Mouse (Mus musculus) kidney, adult 2 months (tissue): ENCODE data around the gene Cyp2u1. TPM values are rescaled to one million over a fixed set of nuclear protein-coding genes. Genes with fewer than 3 reads are reported as not detected.

ENCODE experiments used
- DNase-seq: peaks from one replicate; pipeline ENCODE4 v3.0.0; 2021
- H3K27ac ChIP-seq: fragments of 200-500 bp; 2 replicates; pipeline ENCODE4 v1.5.1; 2012; ENCODE audit warnings: low read depth, low read length, control low read depth, inconsistent platforms; ENCODE audit not compliant: insufficient read depth
- H3K27me3 ChIP-seq: fragments of 200-500 bp; replicated peaks from 2 replicates; pipeline ENCODE4 v1.6.1; 2012; ENCODE audit warnings: mild to moderate bottlenecking, moderate library complexity, low read length, inconsistent platforms; ENCODE audit not compliant: control insufficient read depth, insufficient read depth
- H3K36me3 ChIP-seq: fragments of 200-500 bp; 2 replicates; pipeline ENCODE4 v1.6.1; 2012; ENCODE audit warnings: mild to moderate bottlenecking, moderate library complexity, low read length, inconsistent platforms; ENCODE audit not compliant: control insufficient read depth, insufficient read depth
- H3K4me1 ChIP-seq: fragments of 200-500 bp; 2 replicates; pipeline ENCODE4 v1.6.1; 2011; ENCODE audit warnings: low read length; ENCODE audit not compliant: control insufficient read depth, insufficient read depth
- H3K4me3 ChIP-seq: fragments of 200-500 bp; 2 replicates; pipeline ENCODE4 v1.5.1; 2011; ENCODE audit warnings: mild to moderate bottlenecking, low read depth, low read length, control low read depth; ENCODE audit not compliant: insufficient read depth
- CTCF ChIP-seq: fragments of 200-500 bp; conservative IDR thresholded peaks from 2 replicates; pipeline ENCODE4 v1.5.1; 2011; ENCODE audit warnings: low read depth, mild to moderate bottlenecking, control low read depth, low read length, moderate library complexity, mixed read lengths; ENCODE audit not compliant: insufficient read depth, insufficient read length
- POLR2A ChIP-seq: fragments of 200-500 bp; IDR thresholded peaks from one replicate; pipeline ENCODE4 v1.6.1; 2011; ENCODE audit warnings: low read depth, low read length, control low read depth
- WGBS: fragments of 180-500 bp; shearing (Covaris S2); methylation state at CpG from one replicate; pipeline ENCODE4 v1.1.7; 2018; 5-methylcytosine and 5-hydroxymethylcytosine counted together
- polyA plus RNA-seq: library from polyadenylated mRNA; depleted of rRNA; stranded (reverse); fragments of >200 nt; gene quantifications from 2 replicates; pipeline ENCODE4 v1.2.3, GENCODE M21; 2012

The Cyp2u1 gene
- polyA plus RNA-seq, 1 experiment = 7.8 TPM

DNA sequence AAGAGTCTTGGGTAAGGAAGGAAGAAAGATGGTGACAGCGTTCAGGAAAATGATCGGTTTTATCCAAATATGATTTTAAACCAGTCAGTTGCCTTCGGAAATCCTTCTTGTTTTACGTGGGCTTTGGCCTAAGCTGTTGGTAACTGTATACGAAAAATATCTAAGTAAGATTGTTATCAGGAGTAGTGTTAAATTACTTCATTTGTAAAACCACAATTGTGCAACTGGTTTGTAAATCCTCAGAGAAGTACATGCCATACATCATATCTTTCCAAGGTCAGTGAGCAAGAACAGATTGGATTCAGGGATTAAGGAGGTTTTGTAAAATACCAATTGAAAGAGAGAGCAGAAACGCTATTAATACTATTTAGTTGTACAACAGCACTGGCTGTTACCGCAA is 3.2 kb upstream of the Cyp2u1 start:
- no peaks in the 10 kb centered on the region; the same call in 1 of the 2 replicates for H3K4me1 ChIP-seq
- H3K27me3 ChIP-seq = no peaks in the 10 kb centered on the region
- WGBS = 91% methylated on average over 7 of the region's 7 CpGs
- no peak for TF ChIP-seq POLR2A
- no peak for TF ChIP-seq CTCF
- DNase-seq = no peak
- H3K36me3 ChIP-seq = no peaks in the 10 kb centered on the region
- H3K4me3 ChIP-seq = no peak overlapping the region
- H3K27ac ChIP-seq = no peak overlapping the region

DNA sequence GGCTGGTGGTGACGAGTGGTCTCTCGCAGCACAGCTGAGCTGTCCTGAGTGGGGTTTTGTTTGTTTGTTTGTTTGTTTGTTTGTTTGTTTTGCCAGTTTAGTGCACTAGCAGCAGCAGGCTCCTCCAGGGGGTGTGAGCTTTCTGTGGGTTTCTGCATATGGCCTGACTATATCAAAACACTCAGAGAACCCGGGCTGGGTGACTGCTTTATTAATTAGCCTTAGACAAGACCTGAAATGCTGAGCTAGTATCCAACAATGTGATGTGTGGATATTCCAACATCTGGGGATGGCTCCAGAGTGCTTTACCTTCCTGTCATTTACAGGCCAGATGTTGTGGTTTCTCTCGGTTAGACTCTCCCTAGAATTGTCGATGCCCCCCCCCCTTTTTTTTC is 290 bp upstream of the Cyp2u1 start:
- Histone ChIP-seq H3K27ac (no peak overlapping the region), H3K4me3 (peak overlapping the region; percentile 90), H3K27me3 (no peaks in the 10 kb centered on the region), H3K4me1 (no peaks in the 10 kb centered on the region; the same call in 1 of the 2 replicates), H3K36me3 (no peaks in the 10 kb centered on the region)
- 17% methylated on average over 5 of the region's 5 CpGs for WGBS
- TF ChIP-seq POLR2A (no peak), CTCF (no peak)
- DNase-seq = no peak

DNA sequence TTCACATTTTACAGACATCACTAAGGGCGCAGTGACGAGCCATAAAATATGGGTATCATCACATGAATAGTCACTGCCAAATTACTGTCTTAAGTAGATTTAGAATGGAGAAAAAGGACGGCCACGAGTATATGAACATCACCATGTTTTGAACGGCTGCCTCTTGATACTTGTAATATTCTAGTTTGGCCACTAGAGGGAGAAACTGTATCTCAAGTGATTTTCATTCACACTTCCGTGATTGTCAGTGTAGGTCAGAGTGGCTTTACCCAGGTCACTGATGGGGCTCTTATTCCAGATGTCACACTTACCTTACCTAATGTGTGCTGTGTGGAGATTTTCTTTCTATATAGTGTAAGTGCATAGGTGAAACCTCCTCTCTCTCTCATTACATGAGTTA is 3.1 kb downstream of the Cyp2u1 start:
- H3K27me3 ChIP-seq = no peaks in the 10 kb centered on the region
- no peak overlapping the region for H3K4me3 ChIP-seq
- DNase-seq = peak; percentile 60
- WGBS = 3% methylated on average over 6 of the region's 6 CpGs
- no peaks in the 10 kb centered on the region for H3K36me3 ChIP-seq
- H3K27ac ChIP-seq = no peak overlapping the region
- no peak for TF ChIP-seq POLR2A
- peak; percentile 37 for TF ChIP-seq CTCF
- no peaks in the 10 kb centered on the region; the same call in 1 of the 2 replicates for H3K4me1 ChIP-seq

DNA sequence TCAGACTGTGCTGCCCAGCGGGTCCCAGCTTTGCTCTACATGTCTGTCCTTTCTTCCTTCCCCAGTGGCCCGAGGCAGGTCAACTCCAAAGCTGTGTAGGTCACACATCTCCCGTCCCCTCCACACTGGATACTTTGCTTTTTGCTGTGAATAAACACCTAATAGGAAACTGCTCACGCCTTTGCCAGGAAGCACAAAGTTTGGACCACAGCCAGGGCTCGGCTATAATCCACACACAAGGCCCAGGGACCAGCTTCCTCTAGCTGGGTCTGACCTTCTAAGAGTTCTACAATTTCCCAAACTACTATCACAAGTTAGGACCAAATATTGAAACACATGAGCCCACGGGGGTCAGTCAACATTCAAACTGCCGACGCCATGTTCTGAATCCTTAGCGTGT is 3.9 kb downstream of the Cyp2u1 start:
- Histone ChIP-seq H3K36me3 (no peaks in the 10 kb centered on the region), H3K27ac (no peak overlapping the region), H3K4me3 (no peak overlapping the region), H3K27me3 (no peaks in the 10 kb centered on the region), H3K4me1 (no peaks in the 10 kb centered on the region; the same call in 1 of the 2 replicates)
- TF ChIP-seq POLR2A (no peak), CTCF (no peak)
- no peak for DNase-seq
- WGBS = 70% methylated on average over 9 of the region's 9 CpGs

DNA sequence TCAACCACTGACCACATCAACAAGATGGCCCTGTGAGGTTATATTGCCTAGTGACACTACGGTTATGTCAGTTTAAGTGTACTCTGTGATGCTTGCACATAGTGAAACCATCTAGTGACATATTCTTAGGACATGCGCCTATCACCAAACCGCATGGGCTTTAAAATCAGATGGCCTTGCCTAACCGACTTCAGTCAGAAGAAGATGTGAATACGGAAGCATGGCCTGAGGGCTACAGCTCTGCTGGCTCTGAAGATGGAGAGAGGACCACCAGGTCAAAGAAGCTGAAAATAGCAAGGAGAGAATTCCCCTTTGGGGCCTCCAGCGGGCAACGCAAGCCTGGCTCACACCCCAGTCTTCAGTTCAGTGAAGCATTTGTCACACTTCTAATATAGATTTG is 6.1 kb downstream of the Cyp2u1 start:
- no peaks in the 10 kb centered on the region for H3K27me3 ChIP-seq
- WGBS = 92% methylated on average over 7 of the region's 7 CpGs
- no peak overlapping the region for H3K4me3 ChIP-seq
- H3K36me3 ChIP-seq = no peaks in the 10 kb centered on the region
- H3K27ac ChIP-seq = no peak overlapping the region
- TF ChIP-seq CTCF (no peak), POLR2A (no peak)
- DNase-seq = no peak
- no peaks in the 10 kb centered on the region for H3K4me1 ChIP-seq

DNA sequence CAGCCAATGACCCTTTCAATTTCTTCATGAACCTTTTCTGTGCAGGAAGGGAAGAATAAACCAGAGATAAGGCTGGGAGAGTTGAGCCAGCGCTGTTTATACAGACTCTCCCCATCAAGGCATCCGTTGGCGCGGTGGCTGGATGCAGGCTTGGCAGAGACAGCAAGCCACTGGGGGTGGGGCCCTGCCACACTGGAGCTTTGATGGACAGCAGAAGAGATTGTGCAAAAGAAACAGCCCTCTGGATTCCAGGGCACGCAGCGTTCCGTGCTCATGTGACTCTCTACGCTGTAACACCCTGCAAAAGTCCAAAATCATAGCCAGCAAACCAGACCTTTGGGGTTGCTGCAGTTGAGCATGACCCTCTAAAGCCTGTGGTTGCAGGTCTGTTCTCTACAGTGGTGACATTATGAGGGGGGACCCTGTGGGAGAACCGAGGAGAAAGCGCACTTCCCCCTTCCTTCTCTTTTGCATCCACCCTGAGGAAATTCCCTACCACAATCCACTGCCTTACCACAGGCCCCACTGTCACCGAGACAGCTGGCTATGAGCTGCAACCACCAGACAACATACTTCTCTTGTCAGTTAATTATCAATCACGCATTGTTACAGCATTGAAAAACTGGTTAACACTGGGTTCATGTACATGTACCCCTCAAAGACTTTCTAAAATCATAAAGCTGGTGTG is 7.4 kb downstream of the Cyp2u1 start:
- Histone ChIP-seq H3K4me3 (no peak overlapping the region), H3K36me3 (no peaks in the 10 kb centered on the region), H3K4me1 (no peaks in the 10 kb centered on the region), H3K27me3 (no peaks in the 10 kb centered on the region), H3K27ac (no peak overlapping the region)
- DNase-seq = no peak
- TF ChIP-seq CTCF (no peak), POLR2A (no peak)
- 76% methylated on average over 12 of the region's 12 CpGs for WGBS

- no peak for DNase-seq
- Histone ChIP-seq H3K36me3 (no peaks in the 10 kb centered on the region), H3K4me3 (no peak overlapping the region), H3K27ac (no peak overlapping the region), H3K27me3 (no peaks in the 10 kb centered on the region), H3K4me1 (no peaks in the 10 kb centered on the region)
- TF ChIP-seq POLR2A (no peak), CTCF (no peak; the same call in 1 of the 2 replicates)
- 70% methylated on average over 3 of the region's 3 CpGs for WGBS
These were observed 8.5 kb downstream of the Cyp2u1 start for GRCm38 (mm10) chr3:131294503-131294902.
